Mouse (Mus musculus): ENCODE data around the gene Zfp954.
A peak's percentile ranks its signal among the peaks of the same experiment; 100 is the strongest.
"Not testable (repeated sequence)": the region's sequence is repeated elsewhere in the genome, so short reads cannot be mapped to it uniquely, and the experiment has no call there.

Gene Zfp954

DNA sequence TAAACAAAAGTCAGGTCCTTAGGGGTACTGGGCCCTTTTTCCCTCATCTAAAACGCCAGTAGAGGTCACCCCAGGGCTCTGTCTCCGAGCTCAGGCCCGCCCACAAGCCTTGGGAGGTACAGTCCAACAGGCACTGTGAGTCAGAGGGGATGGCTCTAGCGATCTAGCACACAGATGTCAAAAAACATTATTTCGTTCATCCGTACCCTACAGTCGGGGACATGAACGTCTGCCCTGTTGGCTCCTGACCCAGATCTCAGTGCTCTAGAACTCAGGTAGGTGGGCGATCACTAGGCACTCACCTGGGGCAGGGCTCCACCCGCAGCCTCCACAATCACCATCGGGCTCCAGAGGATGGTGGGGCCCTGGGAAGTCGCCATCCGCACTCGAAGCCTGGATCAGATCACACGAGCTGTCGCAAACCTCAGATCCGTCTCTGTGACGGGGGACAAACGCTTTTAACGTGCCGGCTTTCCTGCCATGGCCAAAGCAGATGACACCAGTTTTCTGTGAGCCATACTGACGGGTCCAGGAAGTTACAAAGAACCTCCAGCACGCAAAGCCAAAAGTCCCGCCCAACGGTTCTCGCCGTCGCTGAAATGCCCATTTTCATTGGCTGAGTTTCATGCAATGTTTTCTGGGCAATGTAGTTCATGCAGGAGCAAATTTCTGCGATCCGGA is at the start of gene Zfp954:
TSS of gene Zfp954 (minus strand) at position 568 of the 681 bp plus-strand sequence.
- peak; percentile 90 for DNase-seq

DNA sequence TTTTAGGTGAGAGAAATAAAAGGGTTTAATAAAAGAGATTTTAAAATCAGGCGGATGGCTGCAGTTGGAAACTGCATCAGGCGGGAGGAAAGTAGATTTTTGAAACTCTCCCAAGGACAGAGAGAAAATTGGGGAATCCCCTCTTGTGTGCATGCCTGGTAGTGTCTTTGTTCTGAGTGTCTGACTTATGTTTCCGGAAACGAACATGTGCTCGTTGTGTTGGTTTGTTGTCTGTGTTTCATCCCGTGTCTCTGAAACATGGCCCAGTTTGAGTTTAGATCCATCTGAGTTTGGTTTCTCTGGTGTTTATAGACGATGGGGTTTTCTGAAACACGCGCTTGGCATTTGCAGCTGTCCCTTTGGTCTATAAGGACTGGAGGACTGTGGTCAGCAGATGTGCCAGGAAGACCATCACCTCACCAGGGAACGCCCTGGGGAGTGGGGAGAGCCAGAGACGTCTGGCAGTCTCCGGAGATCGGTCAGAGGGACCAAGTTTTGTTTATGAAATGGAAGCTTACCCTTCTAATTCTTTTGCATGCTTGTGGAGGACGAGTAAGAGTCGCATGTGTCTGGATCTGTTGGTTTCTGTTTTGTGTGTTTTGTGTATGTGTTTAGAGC is 24.8 kb upstream of the Zfp954 start:
- no peak for DNase-seq

DNA sequence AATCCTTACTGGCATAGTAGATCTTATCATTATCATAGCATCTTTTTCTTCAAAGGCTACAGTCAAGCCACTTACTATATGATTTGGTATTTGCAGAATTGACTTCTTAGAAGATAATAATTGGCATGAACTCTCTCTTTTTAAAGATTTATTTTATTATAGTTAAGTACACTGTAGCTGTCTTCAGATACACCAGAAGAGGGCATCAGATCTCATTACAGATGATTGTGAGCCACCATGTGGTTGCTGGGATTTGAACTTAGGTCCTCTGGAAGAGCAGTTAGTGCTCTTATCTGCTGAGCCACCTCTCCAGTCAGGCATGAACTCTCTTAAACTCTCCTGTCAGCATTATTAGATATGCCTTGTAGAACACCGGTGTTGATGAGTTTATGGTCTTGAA is 22.9 kb upstream of the Zfp954 start:
- DNase-seq, result no peak

DNA sequence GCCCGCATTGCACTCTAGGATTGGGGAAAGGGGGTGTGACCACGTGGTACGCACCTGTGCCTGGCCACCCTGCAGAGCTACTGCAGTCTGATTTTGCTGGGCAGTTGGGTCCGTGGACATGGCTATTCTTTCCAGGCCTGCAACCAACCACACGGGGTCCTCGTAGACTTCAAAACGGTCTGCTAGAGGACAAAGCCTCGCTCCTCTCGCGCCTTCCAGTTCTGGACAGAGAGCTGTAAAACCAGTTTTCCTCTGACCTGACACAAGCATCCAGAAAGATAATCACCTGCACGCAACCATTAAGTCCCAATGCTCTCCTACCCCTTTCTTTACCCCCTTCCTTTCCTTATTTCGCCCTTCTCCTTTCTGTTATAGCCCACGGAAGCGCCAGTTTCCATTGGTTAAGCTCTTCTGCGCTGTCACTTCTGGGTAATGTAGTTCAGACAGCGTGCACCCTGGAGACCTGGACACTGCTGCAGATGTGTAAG is 15.1 kb upstream of the Zfp954 start, which contains the start of gene Zfp773:
TSS of gene Zfp773 (minus strand) at position 377 of the 488 bp plus-strand sequence.
- peak; percentile 81 for DNase-seq

DNA sequence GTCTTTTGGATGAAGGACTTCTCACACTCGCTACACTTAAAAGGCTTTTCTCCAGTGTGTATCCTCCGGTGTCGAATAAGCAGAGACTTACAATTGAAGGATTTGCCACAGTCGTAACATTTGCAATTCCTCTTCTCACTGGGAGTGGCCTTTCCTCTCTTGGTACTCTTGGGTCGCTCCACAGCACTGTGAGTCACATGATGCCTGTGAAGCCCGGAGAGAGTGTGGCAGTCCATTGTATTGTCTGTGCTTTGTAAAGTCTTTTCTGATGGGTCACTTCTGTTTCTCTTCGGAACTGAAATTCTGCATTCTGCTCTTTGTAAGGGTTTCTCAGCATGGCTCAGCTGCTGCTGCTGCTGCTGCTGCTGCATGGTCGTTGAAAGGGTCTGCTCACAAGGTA is 11.5 kb upstream of the Zfp954 start:
- no peak for DNase-seq

DNA sequence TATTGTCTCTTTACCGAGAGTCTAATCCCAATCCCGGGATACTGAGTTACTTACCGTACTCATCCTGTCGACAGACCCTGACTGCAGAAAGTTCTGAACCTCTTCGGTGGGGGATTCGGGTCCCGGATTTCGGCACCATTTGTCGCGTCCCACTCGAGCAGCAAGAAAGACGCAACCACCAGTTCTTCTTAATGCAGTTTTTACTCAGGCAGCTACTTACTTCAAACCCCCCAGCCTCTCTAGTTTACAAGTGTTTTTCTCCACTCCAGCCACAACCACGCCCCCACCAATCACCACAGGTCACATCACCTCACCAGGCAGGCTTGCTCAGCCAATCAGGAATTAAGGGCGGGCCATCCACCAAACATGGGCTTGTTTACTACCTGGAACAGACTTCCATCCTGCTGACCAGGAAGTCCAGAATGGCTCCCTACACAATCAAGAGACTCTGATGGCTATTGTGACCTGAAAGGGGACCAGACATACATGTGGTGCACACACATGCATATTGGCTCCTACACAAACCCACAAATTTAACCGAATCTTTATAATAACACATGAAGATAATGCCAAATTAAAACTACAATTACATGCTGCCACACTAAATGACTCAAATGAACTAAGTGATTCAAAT is 9.3 kb upstream of the Zfp954 start:
- not testable (repeated sequence) for DNase-seq

DNA sequence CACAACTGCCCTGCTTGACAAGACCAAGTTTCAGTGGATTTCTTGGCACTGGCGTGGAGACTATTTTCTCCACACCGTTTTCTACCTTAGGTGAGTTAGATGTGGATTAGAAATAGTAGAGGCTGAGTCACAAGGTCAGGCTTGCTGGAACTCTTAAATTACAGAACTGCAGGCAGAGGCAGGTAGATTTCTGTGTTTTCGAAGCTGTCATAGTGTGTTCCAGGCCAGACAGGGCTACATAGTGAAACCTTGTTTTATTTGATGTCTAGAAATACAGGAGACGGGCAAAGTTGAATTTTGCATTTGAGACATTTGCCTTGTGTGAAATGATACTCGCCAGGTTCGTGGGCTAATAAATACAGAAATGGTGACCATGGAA is 303 bp upstream of the Zfp954 start:
- peak in 1 of 2 experiments; percentile 11 for DNase-seq

DNA sequence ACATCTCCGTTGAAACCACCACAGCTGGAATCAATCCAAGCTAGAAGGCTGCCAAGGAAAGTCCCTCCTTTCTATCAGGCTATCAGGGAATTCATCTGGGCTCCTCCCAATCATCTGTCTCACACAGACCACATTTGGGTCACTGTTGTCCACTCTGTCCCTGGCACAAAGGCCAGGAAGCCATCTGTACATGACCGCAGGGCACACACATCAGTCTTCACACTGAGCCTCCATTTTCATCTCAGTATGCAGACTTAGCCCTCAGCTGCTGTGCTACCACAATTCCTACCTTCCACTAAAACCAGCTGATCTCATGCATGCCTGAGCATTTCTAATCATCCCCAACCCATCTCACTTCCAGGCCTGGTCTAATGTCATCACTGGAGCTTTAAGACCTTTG is 2.8 kb downstream of the Zfp954 start:
- DNase-seq, result no peak

DNA sequence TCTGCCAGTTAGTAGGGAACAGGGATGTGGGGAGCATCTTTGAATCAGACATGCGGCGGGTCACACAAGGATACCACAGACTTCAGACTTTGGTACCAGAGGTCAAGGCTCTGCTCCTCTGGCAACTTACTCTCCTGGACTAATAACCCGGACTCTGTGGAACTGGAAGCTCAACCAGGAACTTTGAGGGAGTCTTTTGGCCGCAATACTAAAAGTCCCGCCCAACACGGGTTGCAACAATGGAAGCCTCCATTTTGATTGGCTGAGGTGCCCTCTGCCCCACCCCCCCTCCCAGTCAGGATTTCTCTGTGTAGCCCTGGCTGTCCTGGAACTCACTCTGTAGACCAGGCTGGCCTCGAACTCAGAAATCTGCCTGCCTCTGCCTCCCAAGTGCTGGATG is 12.8 kb downstream of the Zfp954 start:
- DNase-seq, result no peak

All from cerebellum, postnatal 10 days (tissue).